Mouse (Mus musculus) bone marrow macrophage, adult 2 months (primary cell): ENCODE measurements around the gene Kansl2.

Source experiments
- CTCF ChIP-seq: IDR thresholded peaks from 2 replicates; pipeline ENCODE4 v1.5.1; 2012; ENCODE audit warnings: low read depth, mild to moderate bottlenecking, low read length, moderate library complexity
- POLR2A ChIP-seq: IDR thresholded peaks from 2 replicates; pipeline ENCODE4 v1.6.1; 2012; ENCODE audit warnings: mild to moderate bottlenecking, low read depth, low read length, borderline replicate concordance

GRCm38 (mm10) chr15:98555881-98556280, 21.8 kb upstream of the Kansl2 start:
- TF ChIP-seq CTCF (no peak), POLR2A (no peak)
